Mouse (Mus musculus) right cerebral cortex, adult 2 months (tissue): ENCODE data around the gene Ggps1.

Source experiments
- DNase-seq, 2 experiments: peaks; one replicate each; pipeline ENCODE4 v3.0.0; 2021 to 2022; ENCODE audit warnings: low spot score in 2 of 2

Gene Ggps1

GRCm38 (mm10) chr13:14063013-14063941 is at the start of gene Ggps1, which contains the start of gene Arid4b:
Ggps1 (minus strand) TSS chr13:14063488.
Arid4b (plus strand) TSS chr13:14063232.
- DNase-seq = peak; percentile 96 to 97

- DNase-seq = no peak
Measured at GRCm38 (mm10) chr13:14111146-14111545, 47.9 kb upstream of the Ggps1 start.

- no peak for DNase-seq
Measured at GRCm38 (mm10) chr13:14110154-14110873, 47.0 kb upstream of the Ggps1 start.

- no peak for DNase-seq
Measured at GRCm38 (mm10) chr13:14103026-14103425, 39.7 kb upstream of the Ggps1 start.

GRCm38 (mm10) chr13:14088669-14089068 is 25.4 kb upstream of the Ggps1 start:
- no peak for DNase-seq

- no peak for DNase-seq
Measured at GRCm38 (mm10) chr13:14075326-14075725, 12.0 kb upstream of the Ggps1 start.

GRCm38 (mm10) chr13:14074371-14074770 is 11.1 kb upstream of the Ggps1 start:
- DNase-seq = no peak

- no peak for DNase-seq
Measured at GRCm38 (mm10) chr13:14069291-14069690, 6.0 kb upstream of the Ggps1 start.

- no peak for DNase-seq
Measured at GRCm38 (mm10) chr13:14068035-14068434, 4.7 kb upstream of the Ggps1 start.

- no peak for DNase-seq
Measured at GRCm38 (mm10) chr13:14065701-14066100, 2.4 kb upstream of the Ggps1 start.

- no peak for DNase-seq
Measured at GRCm38 (mm10) chr13:14065028-14065380, 1.7 kb upstream of the Ggps1 start.

GRCm38 (mm10) chr13:14064341-14065027 is 1.2 kb upstream of the Ggps1 start:
- DNase-seq = peak in 1 of 2 experiments; percentile 34

- no peak for DNase-seq
Measured at GRCm38 (mm10) chr13:14063942-14064271, 619 bp upstream of the Ggps1 start.

- no peak for DNase-seq
Measured at GRCm38 (mm10) chr13:14062209-14063012, 877 bp downstream of the Ggps1 start.

- no peak for DNase-seq
Measured at GRCm38 (mm10) chr13:14059582-14059981, 3.7 kb downstream of the Ggps1 start.

GRCm38 (mm10) chr13:14056801-14057200 is 6.5 kb downstream of the Ggps1 start:
- no peak for DNase-seq

GRCm38 (mm10) chr13:14049878-14050277 is 13.4 kb downstream of the Ggps1 start:
- DNase-seq = no peak

- DNase-seq = no peak
Measured at GRCm38 (mm10) chr13:14044521-14044920, 18.8 kb downstream of the Ggps1 start.

GRCm38 (mm10) chr13:14043851-14044250 is 19.4 kb downstream of the Ggps1 start:
- no peak for DNase-seq

GRCm38 (mm10) chr13:14040186-14040585 is 23.1 kb downstream of the Ggps1 start:
- no peak for DNase-seq

- peak; percentile 92 to 96 for DNase-seq
Measured at GRCm38 (mm10) chr13:14039292-14039965, 23.9 kb downstream of the Ggps1 start, which contains the start of gene Tbce. Tbce (minus strand) TSS chr13:14039638.
